Mouse (Mus musculus): ENCODE measurements at regions not wholly inside any gene's neighbourhood (a gene's known extent, or its start where the extent isn't known, plus 50 kb on each side); places are given as distances from the start of the nearest gene placed in this dataset.
"Not testable (repeated sequence)": the region's sequence is repeated elsewhere in the genome, so short reads cannot be mapped to it uniquely, and the experiment has no call there.

DNA sequence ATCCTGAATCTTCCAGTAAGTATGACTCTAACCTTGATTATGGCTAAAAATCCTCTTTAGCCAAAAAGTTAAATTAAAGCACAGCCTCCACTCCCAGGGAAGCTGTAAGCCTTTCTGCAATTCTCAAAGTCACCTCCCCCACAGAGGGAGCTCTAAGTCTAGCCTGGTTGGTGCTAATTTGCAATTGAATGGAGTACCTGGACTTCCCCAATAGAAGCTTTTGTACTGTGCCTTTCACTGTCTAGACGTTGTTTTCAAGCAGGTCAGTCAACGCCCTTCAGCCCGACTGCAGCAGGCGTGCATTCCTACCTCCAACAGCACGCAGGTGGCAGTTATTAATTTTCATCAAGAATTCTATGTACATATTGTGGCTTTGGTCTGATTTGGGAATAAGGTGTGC, 87.2 kb downstream of the Catsperg2 start:
- DNase-seq (ENCODE audit: low spot score in 2 of 2) = not testable (repeated sequence)

- DNase-seq (ENCODE audit: low spot score in 2 of 2) = no peak
Observed at GRCm38 (mm10) chr7:29602356-29602755, 83.9 kb upstream of the Sipa1l3 start.

GRCm38 (mm10) chr7:29601337-29601736, 82.9 kb upstream of the Sipa1l3 start:
- no peak for DNase-seq (ENCODE audit: low spot score in 2 of 2)

GRCm38 (mm10) chr7:29597291-29597690, 78.8 kb upstream of the Sipa1l3 start:
- peak; percentile 29 to 47 for DNase-seq (ENCODE audit: low spot score in 2 of 2)

DNA sequence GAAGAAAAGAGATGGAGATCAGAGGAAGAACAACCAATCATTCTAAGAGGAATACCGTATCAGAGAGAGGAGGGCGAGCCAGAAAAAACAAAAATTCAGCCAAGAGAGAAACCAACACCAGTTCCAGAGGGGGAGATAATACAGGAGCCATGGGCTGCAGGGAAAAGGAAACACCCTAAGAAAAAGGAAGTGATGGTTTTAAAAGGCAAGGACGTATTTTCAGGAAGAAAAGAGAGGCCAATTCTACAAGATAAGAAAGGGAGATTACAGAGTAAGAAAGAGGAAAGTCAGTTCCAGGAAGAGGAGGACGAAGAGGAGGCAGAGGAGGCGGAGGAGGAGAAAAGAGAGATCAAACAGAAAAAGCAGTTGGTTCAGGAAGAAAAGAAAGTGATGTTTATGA, 59.7 kb upstream of the Sipa1l3 start:
- DNase-seq (ENCODE audit: low spot score in 2 of 2) = no peak

DNA sequence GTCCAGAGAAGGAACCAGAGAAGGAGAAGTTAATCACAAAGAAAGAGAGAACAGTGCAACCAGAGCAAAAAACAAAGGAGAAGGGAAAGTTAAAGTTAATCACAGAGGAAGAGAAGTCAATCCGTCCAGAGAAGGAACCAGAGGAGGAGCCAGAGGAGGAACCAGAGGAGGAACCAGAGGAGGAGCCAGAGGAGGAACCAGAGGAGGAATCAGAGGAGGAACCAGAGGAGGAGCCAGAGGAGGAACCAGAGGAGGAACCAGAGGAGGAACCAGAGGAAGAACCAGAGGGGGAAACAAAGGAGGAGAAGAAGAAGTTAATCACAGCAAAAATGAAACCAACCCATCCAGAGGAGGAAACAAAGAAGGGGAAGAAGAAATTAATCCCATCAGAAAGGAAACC, 57.2 kb upstream of the Sipa1l3 start:
- DNase-seq (ENCODE audit: low spot score in 2 of 2) = no peak
